Mouse (Mus musculus): ENCODE measurements around the gene Fbxo45.
"Not testable (repeated sequence)": the region's sequence is repeated elsewhere in the genome, so short reads cannot be mapped to it uniquely, and the experiment has no call there.

Fbxo45 gene

GRCm38 (mm10) chr16:32246952-32247370 is at the start of gene Fbxo45, which contains the start of gene Wdr53:
Gene Fbxo45, minus strand, starts transcription at chr16:32247158.
Gene Wdr53, plus strand, starts transcription at chr16:32247227.
- DNase-seq: peak; percentile 97

DNA sequence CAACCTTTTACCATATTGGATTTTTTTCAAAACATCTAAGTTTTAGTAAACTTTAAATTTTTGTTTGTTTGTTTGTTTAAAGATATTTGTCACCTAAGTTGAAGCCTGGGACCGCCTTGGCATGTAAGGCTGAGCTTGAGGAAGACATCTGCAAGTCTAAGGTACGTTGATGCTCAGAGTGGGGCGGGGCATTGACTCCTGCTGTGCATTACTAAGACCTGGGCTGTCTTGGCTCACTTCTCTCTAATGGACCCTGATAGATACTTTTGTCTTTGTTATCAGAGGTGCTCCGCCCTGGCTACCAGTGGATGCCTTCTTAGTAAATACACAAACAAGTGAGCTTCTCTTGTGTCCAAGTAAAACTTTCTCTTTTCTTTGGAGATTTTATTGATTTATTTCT is 44.9 kb upstream of the Fbxo45 start:
- DNase-seq: no peak

DNA sequence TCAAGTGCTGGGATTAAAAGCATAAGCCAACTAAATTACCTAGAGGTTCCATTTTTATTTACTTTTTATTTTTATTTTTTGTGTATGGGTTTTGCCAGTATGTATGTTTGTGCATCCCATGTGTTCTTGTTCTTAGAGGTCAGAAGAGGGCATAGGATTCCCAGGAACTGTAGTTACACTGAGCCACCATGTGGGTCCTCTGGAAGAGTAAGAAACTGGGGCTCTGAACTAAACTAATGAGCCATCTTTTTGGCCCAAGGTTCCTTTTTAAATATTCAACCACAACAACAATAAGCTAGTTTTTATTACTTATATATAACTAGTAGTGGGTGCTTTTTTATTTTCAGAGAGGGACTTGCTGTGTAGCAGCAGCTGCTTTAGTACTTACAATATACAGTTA is 35.6 kb upstream of the Fbxo45 start:
- DNase-seq: no peak

GRCm38 (mm10) chr16:32280211-32280610 is 33.3 kb upstream of the Fbxo45 start:
- DNase-seq: no peak

- no peak for DNase-seq
Observed at GRCm38 (mm10) chr16:32278396-32278795, 31.4 kb upstream of the Fbxo45 start.

- DNase-seq: peak; percentile 88
Observed at GRCm38 (mm10) chr16:32277308-32278256, 30.6 kb upstream of the Fbxo45 start, which contains the start of gene Rnf168. Gene Rnf168, plus strand, starts transcription at chr16:32277459.

DNA sequence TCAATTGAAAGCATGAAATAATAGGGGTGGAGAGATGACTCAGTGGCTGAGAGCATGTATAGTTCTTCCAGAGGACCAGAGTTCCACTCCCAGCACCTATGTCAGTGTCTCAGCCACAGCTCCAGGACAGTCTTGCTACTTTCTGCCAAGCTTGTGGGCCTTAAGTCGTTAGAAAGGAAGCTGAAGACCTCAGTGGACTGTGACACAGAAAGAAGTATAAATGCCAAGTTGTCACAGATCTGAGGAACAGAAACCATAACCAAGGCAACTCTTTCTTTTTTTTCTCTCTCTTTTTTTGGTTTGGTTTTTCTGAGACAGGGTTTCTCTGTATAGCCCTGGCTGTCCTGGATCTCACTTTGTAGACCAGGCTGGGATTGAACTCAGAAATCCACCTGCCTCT is 28.9 kb upstream of the Fbxo45 start:
- DNase-seq: no peak

GRCm38 (mm10) chr16:32275041-32275440 is 28.1 kb upstream of the Fbxo45 start:
- no peak for DNase-seq

- DNase-seq: no peak
Observed at GRCm38 (mm10) chr16:32273338-32273737, 26.4 kb upstream of the Fbxo45 start.

- no peak for DNase-seq
Observed at GRCm38 (mm10) chr16:32271291-32271690, 24.3 kb upstream of the Fbxo45 start, which contains the start of gene Smco1. Gene Smco1, plus strand, starts transcription at chr16:32271468.

DNA sequence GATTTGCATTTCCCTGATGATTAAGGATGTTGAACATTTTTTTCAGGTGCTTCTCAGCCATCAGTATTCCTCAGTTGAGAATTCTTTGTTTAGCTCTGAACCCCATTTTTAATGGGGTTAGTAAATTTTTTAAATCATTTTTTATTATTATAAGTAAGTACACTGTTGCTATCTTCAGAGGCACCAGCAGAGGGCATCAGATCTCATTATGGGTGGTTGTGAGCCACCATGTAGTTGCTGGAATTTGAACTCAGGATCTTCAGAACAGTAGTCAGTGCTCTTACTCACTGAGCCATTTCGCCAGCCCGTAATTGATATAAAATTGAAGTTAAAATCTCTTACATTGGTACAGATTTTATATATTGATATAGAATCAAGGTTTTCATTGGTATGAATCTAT is 17.3 kb upstream of the Fbxo45 start:
- DNase-seq: not testable (repeated sequence)

GRCm38 (mm10) chr16:32246351-32246791 is 587 bp downstream of the Fbxo45 start:
- DNase-seq: peak; percentile 58

GRCm38 (mm10) chr16:32243901-32244300 is 3.1 kb downstream of the Fbxo45 start:
- DNase-seq: no peak

- no peak for DNase-seq
Observed at GRCm38 (mm10) chr16:32239428-32240312, 7.3 kb downstream of the Fbxo45 start.

GRCm38 (mm10) chr16:32237930-32238680 is 8.9 kb downstream of the Fbxo45 start:
- no peak for DNase-seq

GRCm38 (mm10) chr16:32232050-32232449 is 14.9 kb downstream of the Fbxo45 start:
- not testable (repeated sequence) for DNase-seq

DNA sequence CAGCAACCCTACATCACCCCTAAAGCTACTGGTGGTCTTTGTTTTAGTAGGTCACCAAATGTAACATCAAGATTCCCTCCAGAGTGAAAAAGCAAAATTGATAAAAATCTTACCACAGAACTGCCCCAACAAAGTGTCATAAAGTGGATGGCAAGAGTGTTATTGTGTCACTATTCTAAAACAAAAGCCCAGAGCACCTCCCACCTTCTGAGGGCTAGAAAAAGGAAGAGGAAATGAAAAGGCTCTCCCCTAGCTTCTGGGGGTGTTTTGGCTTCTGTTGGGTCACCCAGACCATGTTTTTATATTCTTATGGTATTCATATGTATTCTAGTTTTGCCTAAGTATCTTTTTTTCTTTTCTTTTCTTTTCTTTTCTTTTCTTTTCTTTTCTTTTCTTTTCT is 24.6 kb downstream of the Fbxo45 start:
- DNase-seq: no peak

DNA sequence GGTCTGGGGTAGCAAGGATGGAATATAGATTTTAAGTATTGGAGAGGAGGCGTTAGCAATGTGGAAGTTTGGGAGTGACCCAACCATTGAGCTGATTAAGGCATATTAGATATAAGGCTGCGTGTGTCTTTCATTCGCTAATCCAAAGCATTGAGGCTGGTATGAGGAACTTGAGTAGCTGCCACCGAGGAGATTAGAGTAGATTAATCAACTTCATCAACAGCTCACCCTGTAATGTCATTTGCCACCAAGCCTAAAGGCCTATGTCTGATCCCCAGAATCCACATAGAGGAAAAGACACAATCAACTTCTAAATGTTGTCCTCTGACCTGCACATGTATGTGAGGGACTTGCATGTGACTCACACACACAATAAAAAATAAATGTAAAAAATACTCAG is 25.2 kb downstream of the Fbxo45 start:
- DNase-seq: no peak

GRCm38 (mm10) chr16:32214804-32215576 is 32.0 kb downstream of the Fbxo45 start:
- DNase-seq: no peak

- no peak for DNase-seq
Observed at GRCm38 (mm10) chr16:32214156-32214555, 32.8 kb downstream of the Fbxo45 start.

DNA sequence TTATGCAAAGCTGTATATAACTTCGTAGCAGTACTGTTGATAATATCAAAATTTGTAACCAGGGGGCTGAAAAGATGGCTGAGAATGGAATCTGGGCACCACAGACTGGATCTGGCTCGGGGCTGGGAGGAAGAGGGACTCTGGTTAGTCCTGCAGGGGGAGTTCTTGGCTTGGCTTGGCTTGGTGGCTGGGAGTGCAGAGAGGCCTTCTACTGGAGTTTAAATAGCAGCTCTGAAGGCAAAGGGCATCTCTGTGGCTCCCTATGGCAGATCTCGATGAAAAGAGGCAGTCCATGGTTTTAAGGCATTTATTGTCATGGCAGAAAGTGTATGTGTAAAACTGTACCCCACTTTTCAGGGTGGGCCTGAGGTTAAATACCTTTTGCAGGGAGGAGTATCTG is 42.1 kb downstream of the Fbxo45 start:
- no peak for DNase-seq

DNA sequence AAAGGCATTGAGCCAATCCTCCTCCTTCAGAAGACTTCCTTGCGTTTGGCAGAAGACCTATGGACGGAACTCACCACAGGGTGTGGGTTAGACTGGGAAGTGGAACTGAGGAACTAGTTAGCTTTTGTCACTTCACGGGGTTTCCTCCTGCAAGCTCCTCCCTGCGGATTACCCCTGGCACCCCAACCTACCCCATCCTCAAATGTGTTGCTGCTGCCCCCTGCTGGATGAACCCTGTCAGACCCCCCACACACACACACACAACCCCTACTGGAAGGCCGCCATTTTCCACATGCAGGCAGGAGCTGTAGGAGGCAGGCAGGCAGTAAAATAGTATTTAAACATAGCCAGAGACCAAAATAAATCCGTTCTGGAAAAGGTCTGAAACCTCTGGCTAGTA is 44.3 kb downstream of the Fbxo45 start:
- no peak for DNase-seq

Measured in cerebellum, adult 11 months (tissue).